Mouse (Mus musculus) kidney, adult 9 months (tissue): ENCODE data around the gene Ankrd36.
"Not testable (repeated sequence)": the region's sequence is repeated elsewhere in the genome, so short reads cannot be mapped to it uniquely, and the experiment has no call there.

Experiments
- DNase-seq: peaks from one replicate; pipeline ENCODE4 v3.0.0; 2022

Ankrd36 gene

DNA sequence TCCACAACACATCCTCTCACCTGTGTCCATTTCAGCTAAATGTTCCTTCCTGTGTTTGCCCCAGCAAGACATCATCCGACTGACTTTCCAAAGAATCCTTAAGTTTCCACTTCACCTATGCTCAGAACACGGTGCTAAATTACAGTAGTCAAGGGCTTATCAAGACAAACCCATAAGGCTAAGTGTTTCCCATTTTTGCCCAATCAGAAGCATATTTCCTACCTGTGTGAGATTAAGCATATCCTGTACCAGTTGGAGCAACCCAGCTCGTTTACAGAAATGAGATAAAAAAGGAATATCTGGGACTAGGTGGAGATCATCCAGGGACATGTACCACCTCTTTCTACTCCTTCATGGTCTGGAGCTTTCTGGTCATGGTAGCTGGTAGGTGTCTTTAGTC is 22.8 kb upstream of the Ankrd36 start:
- no peak for DNase-seq

DNA sequence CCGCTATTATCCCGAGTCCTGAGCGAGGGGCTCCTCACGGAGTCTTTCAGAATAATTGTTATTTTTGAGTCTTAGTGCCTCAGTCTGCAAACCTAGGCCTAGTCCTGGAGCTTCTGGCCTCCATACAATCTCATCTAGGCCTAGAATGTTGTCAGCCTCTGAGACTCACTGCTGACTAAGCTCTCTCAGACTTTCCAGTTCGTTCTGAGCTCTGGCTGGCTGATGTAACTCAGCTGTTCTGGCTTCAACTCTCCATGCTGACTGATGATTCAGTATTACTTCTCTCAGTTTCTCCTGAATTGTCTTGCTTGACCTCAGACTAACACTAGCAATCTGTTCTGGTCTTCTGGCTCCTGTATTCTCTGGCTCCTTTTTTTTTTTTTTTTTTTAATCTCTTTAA is 18.1 kb upstream of the Ankrd36 start:
- DNase-seq = no peak

DNA sequence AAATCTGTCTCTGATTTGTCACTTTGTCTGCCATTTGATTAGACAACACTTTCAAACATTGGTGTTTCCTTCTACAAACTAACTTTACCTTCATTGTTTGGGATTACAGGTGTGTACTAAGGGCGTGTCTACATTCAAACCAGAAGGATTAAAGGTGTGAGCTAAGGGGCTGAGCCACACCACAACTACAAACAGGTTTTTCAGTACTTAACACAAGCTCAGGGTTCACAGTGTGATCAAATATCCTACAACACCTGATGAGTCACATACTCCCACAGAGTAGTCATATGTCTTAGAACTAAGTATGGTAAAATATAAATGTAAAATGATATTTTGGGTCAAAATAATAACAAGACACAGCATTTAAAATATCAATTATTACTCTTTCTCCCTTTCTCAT is 17.6 kb upstream of the Ankrd36 start:
- DNase-seq = no peak

DNA sequence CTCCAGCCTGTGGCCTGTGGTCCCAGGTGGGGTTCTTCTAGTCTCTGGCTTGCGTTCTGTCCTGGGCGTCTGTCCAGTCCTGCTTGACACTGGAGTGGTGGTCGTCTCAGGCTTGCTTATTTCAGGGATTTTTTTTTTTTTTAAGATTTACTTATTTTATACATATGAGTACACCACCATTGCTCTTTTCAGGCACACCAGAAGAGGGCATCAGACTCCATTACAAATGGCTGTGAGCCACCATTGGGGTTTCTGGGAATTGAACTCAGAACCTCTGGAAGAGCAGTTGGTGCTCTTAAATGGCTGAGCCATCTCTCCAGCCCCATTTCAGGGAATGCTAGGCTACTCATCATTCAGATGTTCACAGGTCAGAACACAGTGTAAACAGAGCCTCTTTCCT is 9.2 kb upstream of the Ankrd36 start:
- no peak for DNase-seq

DNA sequence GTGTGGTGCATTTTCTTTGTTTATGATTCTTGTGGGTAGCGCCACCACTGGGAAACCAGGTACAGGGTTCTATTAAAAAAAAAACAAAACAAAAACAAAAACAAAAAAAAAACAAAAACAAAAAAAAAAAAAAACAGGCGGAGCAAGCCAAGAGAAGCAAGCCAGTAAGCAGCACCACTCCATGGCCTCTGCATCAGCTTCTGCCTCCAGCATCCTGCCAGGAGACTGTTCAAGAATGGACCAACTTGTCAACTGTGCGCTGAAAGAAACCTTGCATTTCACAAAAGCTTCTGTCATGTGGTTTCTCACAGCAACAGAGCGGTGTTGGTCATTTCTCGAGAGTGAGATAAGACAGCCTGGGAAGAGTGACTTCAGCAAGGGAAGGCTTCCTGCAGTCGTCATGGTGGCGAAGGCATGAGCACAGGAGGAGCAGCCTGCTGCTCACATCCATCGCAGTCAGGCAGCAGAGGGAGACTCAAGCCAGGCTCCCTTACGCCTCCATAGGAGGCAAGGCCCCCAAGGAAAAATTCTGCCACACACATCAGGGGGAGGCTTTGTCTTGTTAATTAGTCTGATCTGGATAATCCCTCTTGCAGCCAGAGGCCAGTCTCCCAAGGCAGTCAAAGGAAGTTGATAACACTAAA is 6.7 kb upstream of the Ankrd36 start:
- no peak for DNase-seq

DNA sequence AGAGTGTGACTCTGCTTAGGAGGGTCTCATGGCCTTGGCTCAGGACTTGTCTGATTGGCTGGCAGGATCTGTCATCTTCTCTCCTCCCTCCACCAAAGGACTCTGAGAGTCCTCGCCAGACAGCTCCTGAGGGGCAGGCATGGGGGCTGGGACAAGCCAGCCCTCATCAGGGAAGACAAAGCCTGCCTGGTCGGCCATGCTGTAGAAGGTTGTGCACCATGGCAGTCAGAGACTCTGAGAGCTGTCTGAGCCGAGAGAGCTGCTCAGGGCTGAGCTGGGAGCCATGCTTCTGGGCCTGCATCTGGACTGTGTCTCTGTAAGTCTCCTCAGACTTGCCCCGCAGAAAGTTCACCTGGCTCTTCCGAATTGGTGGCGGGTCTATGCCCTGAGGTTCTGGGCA is 5.6 kb upstream of the Ankrd36 start:
- no peak for DNase-seq

DNA sequence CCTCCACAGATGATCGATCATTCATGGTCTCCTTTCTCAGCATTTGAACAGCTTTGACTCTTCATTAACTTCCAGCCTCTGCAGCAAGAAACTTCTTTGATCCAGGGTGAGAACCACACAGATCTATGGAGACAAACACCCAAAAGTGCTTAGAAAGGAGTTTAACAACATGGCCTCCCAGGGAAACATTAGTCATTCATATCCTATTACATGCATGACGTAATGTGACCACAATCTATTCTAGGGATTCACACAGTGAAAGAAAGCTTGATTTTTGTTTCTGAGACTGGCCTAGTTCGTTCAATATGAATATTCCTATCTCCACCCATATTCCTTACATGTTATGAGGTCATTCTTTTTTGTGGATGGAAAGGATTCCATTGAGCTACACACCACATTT is 3.9 kb upstream of the Ankrd36 start:
- no peak for DNase-seq

DNA sequence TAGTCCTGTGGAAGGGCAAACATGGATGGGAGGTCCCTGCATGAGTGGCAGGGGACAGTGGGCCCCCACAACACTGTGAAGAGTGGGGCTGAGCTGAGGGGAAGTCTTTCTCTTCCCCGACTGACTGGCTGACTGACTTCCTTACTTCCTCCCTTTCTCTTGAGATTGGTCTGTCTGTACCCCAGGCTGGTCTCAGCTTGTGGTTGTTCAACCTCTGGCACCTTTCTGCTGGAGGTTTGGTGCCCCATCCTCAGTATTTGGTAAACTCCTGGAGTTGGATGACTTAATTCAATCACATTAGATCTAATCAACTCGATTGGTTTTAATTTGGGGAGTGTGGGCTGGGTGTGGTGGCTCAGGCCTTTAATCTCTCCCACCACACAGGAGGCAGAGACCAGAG is 3.0 kb upstream of the Ankrd36 start:
- no peak for DNase-seq

DNA sequence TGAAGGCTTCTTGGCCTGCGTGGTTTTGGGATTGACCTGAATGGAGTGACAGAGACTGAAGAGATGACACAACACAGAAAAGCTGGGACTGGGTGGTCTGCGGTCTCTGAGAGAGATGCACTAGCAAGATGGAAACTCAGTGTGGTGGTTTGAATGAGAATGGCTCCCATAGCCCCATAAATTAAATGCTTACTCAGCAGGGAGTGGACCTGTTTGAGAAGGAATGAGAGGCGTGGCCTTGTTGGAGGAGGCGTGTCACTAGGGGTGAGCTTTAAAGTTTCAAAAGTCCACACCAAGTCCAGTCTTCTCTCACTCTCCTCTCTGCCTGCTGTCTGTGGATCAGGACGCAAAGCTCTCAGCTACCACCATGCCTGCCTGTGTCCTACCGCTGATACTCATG is 1.8 kb upstream of the Ankrd36 start:
- DNase-seq = no peak

DNA sequence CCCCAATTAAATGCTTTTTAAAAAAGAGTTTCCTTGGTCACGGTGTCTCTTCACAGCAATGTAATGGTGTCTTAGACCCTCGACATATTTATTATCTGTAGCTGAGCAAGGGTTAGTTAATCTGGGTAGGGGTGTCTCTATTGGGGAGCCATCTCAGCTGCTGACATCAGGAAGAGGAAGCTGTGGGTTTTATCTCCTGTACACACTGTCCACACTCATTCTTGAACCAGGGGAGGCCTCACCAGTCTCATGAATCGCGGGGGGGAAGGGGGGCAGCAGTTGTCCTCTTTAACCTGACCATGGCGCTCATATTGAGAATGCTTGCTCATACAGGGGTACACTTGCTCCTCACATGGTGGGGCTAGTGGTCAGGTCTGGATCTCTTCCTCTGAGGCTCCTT is 1.4 kb upstream of the Ankrd36 start:
- DNase-seq = no peak

DNA sequence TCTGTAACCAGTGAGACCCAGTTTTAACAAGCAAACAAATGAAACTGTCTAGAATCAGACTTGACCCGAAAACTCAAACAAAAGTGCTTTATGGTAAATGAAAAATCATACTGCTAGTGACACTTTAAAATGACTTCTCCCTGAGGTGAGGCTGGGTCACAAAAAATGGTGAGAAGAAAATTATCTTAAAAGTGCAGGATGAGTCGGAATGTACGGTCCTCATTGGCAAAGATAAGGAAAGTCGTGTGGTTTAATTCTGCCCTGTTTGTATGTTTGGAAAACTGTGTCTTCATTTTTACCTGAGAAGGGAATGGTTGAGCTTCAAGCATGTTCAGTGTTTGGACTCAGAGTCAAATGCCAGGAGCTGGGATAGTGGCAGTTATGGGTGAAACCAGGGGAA is 2.4 kb downstream of the Ankrd36 start:
- no peak for DNase-seq

DNA sequence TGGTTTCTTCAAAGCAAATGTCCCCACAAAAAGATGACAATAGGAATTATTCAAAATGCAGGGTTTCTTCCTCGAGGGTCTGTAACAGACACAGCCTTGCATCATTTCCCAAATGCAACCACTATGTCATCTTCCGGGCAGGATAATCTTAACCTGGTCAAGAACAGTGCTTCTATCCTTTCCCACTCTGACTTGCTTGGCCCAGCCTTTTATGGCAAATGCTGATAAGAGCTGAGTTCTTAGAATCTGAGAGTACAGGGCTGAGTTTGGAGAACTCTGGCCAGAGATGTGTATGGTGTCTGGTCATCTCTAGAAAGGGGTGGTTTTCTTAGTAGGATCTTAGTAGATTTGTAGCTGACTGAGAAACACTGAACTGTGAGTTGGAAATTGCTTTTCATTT is 4.3 kb downstream of the Ankrd36 start:
- DNase-seq = no peak

DNA sequence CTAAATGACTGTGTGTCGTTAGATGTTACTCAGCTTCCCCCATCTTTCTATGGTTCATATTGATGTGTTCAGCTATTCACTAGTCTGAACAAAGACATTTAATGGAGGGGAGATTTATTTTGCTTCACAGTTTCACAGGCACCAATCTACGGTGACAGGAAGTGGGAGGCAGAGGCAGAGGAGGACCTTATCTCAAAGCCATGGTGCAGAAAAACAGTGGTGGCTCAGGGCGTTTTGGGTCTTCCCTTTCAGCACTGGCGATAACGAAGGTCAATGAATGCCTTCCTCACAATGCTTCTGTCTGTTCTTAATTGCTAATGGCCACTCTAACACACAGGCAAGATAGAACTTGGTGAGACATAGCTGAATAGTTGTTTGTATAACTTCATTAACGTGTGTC is 5.6 kb downstream of the Ankrd36 start:
- DNase-seq = no peak

DNA sequence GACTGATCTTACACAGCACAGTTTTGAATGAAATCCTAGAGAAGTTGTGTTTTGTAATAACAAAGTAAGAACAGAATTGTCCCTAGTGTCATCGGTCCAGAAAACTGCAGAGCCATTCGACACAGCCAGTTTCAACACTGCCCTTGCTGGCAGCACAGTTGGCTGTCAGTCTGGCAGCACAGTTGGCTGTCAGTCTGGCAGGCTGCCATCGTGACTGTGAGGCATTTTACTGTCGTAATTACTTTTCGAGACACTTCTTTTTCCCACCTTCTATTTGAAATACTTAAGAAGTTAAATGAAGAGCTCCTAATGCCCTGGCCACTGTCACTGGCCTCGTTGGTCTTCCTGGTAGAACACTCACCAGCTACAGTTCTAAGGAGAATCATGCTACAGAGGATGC is 22.9 kb downstream of the Ankrd36 start:
- peak; percentile 9 for DNase-seq

DNA sequence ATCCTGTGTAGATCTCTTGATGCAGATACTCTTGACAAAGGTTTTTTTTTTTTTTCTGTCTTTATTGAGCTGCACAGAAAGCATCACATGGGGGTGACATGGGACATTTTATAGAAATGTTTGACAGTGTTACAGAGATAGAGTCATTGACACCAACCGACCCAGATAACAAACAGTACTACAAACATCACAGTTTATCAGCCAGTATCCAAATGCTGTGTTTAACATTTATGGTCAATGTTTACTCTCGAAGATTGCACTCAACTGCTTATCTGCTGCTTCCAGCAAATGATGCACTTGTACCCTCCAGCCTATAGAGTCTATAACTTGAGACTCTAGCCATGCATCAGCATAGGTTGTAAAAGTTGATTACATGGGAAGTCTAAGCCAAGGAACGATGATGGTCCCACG is 25.9 kb downstream of the Ankrd36 start:
- no peak for DNase-seq

DNA sequence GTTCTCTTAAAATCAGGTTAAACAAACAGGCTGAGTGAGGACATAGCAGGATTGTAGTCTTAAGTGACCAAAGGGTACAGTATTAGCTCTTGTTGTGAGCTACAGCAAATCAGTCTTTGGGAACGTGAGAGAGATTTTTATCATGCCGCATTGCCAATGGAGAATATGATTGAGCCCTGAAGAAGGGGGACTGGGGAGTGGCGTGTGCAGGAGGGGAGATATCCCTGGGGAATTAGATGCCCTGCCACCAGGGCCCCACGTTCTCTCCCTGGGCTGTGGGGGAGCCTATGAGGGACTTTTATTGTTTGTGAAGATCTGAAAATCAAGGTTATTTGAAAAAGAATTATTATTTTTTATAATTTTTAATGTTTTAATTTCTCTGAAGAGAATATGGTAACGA is 26.3 kb downstream of the Ankrd36 start:
- no peak for DNase-seq

DNA sequence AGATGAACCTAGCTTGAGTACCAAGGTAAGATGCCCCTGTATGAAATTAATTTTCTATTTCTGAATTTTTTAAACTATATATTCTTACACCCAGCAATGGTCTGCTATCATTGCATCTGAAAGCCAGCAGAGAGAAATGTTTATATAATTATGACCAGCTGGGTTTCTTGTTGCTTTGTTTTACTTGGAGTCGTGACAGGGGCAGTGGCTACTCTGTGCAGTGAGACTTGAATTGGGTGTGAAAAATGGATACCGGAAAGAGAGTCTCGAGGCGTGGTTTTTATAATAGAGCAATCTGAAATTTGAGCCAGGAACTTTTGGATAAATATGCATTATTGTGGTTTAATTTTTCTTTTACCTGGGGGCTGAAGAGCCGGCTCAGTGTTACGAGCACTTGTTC is 27.3 kb downstream of the Ankrd36 start:
- DNase-seq = peak; percentile 26

DNA sequence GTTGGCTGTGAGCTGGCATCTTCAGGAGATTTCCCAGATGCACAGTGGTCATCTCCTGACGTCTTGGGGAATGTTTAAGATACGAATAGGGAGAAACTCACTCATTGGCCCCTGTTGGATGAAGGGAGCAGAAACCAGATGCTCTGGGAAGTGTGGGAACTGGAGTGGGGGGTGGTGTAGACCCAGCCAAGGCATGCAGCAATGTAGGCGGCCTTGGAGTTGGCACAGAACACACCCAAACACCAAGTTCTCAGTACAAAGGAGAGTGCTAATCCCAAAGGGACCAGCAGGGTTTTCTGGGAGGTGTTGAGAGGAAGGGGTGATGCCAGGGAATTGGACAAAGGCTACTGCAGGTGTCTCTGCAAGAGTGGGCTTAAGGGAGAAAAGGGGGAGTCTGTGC is 35.9 kb downstream of the Ankrd36 start:
- no peak for DNase-seq

DNA sequence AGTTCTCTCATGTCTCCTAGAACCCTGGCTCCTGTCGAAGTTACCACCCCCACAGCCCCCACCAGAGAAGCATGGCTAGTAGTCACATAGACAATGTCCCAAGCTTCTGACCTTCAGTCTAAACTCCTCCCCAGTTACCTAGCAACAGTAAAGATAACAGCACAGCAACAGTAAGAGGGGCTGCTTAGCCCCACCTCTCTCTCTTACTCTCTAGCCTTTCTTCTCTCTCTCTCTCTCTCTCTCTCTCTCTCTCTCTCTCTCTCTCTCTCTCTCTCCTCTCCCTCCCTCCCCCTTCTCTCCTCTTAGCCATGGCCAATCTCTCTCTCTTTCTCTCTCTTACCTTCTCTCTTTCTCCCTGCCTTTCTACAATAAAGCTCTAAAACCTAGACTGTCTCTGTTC is 42.4 kb downstream of the Ankrd36 start:
- DNase-seq = not testable (repeated sequence)

DNA sequence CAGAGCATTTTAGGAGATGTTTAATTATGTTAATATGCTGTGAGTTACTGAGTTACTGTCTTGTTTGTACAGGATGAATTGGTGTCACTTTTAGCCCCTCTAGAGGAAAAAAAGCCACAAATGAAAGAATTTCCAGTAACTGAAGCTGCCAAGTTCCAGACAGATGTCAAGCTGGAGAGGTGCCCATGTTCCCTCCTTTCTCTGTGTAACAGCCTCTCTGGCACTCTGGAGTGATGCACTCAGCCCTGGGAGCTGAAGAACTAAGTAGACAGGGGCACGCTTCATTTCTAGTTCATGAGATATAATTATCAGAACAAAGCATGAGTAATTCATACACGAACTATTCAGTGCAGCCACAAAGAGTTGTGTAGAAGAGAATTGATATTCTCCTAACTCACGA is 45.0 kb downstream of the Ankrd36 start:
- no peak for DNase-seq

DNA sequence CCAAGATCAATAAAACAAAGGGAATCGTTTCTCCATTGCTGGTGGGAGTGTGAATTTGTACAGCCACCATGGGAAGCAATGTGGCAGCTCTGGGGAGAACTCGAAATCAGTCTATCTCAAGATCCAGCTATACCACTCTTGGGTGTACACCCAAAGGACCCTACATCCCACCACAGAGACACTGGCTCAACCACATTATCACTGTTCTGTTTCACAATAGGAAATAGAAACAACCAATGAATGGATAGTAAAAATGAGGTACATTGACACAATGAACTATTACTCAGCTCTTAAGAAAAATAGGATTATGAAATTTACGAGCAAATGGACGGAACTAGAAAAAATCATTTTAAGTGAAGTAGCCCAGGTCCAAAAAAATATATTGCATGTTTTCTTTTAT is 55.6 kb downstream of the Ankrd36 start:
- DNase-seq = no peak

DNA sequence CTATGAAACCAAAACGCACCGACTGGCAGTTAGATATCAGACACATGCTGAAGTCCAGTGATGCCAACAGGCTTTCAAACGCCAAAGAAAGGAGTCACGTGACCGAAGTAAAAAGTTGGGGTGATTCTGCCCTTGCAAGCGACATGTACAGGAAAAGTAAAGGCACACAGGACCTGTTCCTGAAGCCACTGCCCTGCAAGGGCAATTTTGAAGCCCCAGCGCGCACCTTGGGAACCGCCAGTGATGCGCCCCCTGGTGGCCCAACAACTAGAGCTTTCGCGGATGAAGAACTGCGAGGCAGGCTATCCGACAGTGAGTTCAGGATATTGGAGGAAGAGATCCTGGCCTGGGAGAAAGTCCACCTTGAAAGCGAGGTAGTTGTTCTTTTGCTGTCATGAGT is 59.5 kb downstream of the Ankrd36 start:
- DNase-seq = peak; percentile 79

DNA sequence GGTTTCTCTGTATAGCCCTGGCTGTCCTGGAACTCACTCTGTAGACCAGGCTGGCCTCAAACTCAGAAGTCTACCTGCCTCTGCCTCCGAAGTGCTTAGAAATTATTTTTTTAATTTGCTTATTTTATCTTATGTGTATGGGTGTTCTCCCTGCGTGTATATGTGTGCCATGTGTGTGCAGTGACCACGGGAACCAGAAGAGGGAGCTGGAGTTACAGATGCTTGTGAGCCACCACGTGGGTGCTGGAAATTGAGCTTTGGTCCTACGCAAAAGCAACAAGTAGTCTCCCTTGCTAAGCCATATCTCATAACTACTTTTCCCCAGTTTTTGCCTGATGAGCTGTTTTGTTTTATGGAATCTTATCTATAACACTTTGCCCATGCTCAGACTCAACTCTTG is 73.6 kb downstream of the Ankrd36 start:
- no peak for DNase-seq

DNA sequence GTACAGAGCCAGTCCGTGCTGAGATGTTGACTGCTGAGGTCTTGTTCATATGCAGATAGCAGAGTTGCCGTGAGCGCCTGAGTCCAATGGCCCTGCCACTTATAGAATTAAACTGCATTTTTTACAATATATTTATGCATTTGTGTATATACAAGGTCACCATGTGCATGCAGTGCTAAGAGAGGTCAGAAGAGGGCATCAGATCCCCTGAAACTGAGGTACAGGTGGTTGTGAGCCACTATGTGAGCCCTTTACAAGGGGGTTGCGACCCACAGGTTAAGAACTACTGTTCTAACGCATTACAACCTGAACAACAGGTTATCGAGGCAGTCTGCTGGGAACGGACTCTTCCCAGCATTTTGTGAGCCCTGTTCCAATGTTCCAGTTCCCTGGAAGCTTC is 80.8 kb downstream of the Ankrd36 start:
- DNase-seq = peak; percentile 19

DNA sequence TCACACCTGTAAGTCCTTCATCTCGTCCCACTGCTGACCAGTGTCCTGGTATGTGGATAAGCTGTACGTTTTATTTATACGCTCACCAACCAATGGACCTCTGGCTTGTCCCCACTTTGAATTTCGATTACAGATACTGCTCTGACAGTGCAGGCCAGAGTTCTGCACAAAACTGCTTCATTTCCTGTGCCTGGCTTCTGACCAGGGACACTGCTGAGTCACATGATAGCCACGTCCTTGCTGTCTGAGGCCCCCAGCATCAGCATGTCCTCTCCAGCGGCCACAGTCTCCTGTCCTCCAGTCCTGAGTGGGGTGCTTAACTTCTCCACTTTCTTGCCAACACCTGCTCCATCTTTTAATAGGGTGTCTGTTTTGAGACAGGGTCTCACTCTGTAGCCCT is 113.1 kb downstream of the Ankrd36 start:
- no peak for DNase-seq

DNA sequence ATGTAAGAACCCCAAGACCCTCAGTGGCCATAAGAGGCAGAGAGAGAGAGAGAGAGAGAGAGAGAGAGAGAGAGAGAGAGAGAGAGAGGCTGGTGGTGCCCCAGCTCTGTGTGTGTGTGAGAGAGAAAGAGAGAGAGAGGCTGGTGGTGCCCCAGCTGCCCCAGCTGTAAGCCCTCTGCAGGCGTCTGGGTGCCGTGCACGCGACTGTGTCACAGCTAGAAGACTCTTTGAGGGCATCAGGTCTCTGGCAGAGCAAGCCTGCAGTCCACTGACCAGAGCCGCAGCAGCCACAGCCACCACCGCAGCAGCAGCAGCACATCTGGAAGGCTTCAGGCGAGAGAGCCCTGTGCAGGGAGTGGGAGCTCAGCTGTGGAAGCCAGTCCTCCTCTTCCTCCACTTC is 114.8 kb downstream of the Ankrd36 start:
- no peak for DNase-seq
